Mouse (Mus musculus) heart, adult 2 months (tissue): ENCODE measurements around the gene Ncapd2. TPM values are rescaled to one million over a fixed set of nuclear protein-coding genes. Genes with fewer than 3 reads are reported as not detected.
"Not testable (repeated sequence)": the region's sequence is repeated elsewhere in the genome, so short reads cannot be mapped to it uniquely, and the experiment has no call there.

ENCODE experiments used
- DNase-seq, 2 experiments: peaks; one replicate each; pipeline ENCODE4 v3.0.0; 2021
- H3K27ac ChIP-seq: fragments of 200-600 bp; 2 replicates; pipeline ENCODE4 v1.8.1; 2022
- H3K27me3 ChIP-seq: fragments of 200-500 bp; 2 replicates; pipeline ENCODE4 v1.6.1; 2012; ENCODE audit warnings: mild to moderate bottlenecking, low read length, inconsistent platforms, mixed read lengths; ENCODE audit not compliant: control insufficient read depth, insufficient read depth
- H3K36me3 ChIP-seq: fragments of 200-500 bp; 2 replicates; pipeline ENCODE4 v1.6.1; 2012; ENCODE audit warnings: low read length, inconsistent platforms; ENCODE audit not compliant: control insufficient read depth, insufficient read depth
- H3K4me1 ChIP-seq: fragments of 200-500 bp; 2 replicates; pipeline ENCODE4 v1.6.1; 2011; ENCODE audit warnings: low read length; ENCODE audit not compliant: control insufficient read depth, insufficient read depth
- H3K4me3 ChIP-seq: fragments of 200-600 bp; 2 replicates; pipeline ENCODE4 v1.8.1; 2022
- H3K79me2 ChIP-seq: fragments of 200-500 bp; replicated peaks from 2 replicates; pipeline ENCODE4 v1.6.1; 2012; ENCODE audit warnings: mild to moderate bottlenecking, inconsistent platforms, low read length, moderate library complexity, mixed read lengths; ENCODE audit not compliant: control insufficient read depth, insufficient read depth
- H3K9ac ChIP-seq: fragments of 200-500 bp; 2 replicates; pipeline ENCODE4 v1.6.1; 2012; ENCODE audit warnings: low read depth, mild to moderate bottlenecking, control low read depth, inconsistent platforms, low read length, mixed read lengths
- CTCF ChIP-seq: fragments of 200-600 bp; IDR thresholded peaks from 2 replicates; pipeline ENCODE4 v1.8.1; 2022; ENCODE audit warnings: antibody characterized with exemption, mild to moderate bottlenecking, moderate library complexity
- EP300 ChIP-seq: fragments of 200-500 bp; IDR thresholded peaks from 2 replicates; pipeline ENCODE4 v1.6.1; 2011; ENCODE audit warnings: low read depth, low read length, control low read depth; ENCODE audit not compliant: insufficient read depth
- POLR2A ChIP-seq: fragments of 200-500 bp; IDR thresholded peaks from 2 replicates; pipeline ENCODE4 v1.6.1; 2011; ENCODE audit warnings: mild to moderate bottlenecking, low read depth, low read length, control low read depth; ENCODE audit not compliant: insufficient read depth
- WGBS: fragments of 180-500 bp; shearing (Covaris S2); methylation state at CpG from one replicate; pipeline ENCODE4 v1.1.7; 2018; 5-methylcytosine and 5-hydroxymethylcytosine counted together
- intact Hi-C: fragments of 180-260 bp; cut with DNase I; formaldehyde crosslinking; loops from one replicate; pipeline ENCODE4 v1.15.1; 2025
- polyA plus RNA-seq: library from polyadenylated mRNA; depleted of rRNA; stranded (reverse); fragments of >200 nt; gene quantifications from 2 replicates; pipeline ENCODE4 v1.2.3, GENCODE M21; 2012
- total RNA-seq, 2 experiments: library from RNA; stranded (reverse); gene quantifications; 2 replicates each; pipeline ENCODE4 v1.2.3; 2021

Ncapd2 gene
- total and polyA plus RNA-seq, 3 experiments = 17.6 to 34.0 (median 17.6) TPM

DNA sequence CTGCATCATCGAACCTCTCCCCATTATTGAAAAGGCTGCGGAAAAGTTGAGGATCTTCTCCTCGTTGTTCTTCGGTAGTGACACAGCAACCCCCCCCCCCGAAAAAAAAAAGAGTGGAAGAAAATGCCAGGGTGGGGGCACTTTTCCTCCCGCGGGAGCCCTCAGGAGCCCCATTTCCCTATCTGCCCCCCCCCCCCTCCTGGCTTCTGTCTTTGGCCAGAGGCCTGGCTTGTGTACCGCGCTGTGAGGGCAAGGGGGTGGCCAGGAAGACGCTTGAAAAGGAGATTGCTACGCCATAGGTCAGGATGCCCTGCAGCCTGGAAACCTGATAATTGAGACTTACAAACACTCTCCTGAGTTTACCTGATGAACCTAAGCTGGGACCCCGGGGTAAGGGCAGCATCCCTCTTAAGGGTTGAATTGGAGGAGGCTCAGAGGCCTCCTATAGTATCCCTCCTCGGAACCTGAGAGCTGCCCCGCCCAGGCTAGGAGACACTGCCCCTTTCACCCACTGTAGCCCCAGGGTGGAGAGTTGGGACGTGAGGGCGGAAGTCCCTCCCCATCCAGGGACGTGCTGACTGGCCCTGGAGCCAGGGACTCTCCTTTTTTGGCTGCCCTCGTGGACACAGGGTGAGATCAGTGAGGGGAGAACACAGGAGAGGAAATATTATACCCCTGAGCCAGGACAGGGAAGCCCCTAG lies 25.3 kb downstream of the Ncapd2 start, which contains the start of gene Gapdh:
TSS of gene Gapdh (minus strand) at position 417 of the 701 bp plus-strand sequence.
- 1% methylated on average over 18 of the region's 18 CpGs for WGBS
- no peak for TF ChIP-seq CTCF
- TF ChIP-seq EP300 = peak; percentile 70; the same call in 1 of the 2 replicates
- TF ChIP-seq POLR2A = peak; percentile 86
- peaks cover 5% of the 10 kb centered on the region for H3K4me1 ChIP-seq
- intact Hi-C loops = loop anchor here (5.0 to 10.0 kb wide), 2 partner anchors 49 to 106 kb away; partner anchors contain the start of gene Vamp1
- peak within 1 kb of the TSS; percentile 98 for H3K27ac ChIP-seq
- DNase-seq = peak; percentile 90 to 94
- peak within 1 kb of the TSS; percentile 93 for H3K4me3 ChIP-seq
- H3K27me3 ChIP-seq = no peaks in the 10 kb centered on the region
- H3K36me3 ChIP-seq = peaks cover 5% of the 10 kb centered on the region; the same call in 1 of the 2 replicates
- H3K9ac ChIP-seq = peak within 1 kb of the TSS; percentile 90
- H3K79me2 ChIP-seq = no peaks in the 10 kb centered on the region; the same call in 1 of the 2 replicates

DNA sequence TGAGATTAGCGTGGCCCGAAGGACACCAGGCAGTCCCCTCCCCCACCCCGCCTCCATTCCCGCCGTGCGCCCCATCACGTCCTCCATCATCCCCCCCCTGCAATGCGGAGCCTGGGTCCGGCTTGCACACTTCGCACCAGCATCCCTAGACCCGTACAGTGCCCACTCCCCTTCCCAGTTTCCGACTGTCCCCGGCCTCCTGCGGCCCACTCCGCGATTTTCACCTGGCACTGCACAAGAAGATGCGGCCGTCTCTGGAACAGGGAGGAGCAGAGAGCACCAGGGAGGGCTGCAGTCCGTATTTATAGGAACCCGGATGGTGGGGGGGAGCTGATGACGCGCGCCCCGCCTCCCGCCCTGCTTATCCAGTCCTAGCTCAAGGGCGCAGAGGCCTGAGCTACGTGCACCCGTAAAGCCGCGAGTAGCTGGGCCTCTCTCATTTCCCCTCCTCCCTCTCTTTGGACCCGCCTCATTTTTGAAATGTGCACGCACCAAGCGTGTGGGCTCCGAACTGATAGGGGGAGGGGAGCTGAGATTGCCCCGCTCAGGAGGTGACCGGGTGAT lies 26.1 kb downstream of the Ncapd2 start:
- WGBS = under 1% methylated on average over 36 of the region's 36 CpGs
- Histone ChIP-seq H3K4me1 (peaks cover 12% of the 10 kb centered on the region), H3K9ac (peak overlapping the region; percentile 90), H3K4me3 (peak overlapping the region; percentile 93), H3K27me3 (no peaks in the 10 kb centered on the region), H3K79me2 (no peaks in the 10 kb centered on the region; the same call in 1 of the 2 replicates), H3K27ac (peak overlapping the region; percentile 98), H3K36me3 (peaks cover 6% of the 10 kb centered on the region)
- intact Hi-C loops = loop anchor here (2.0 to 10.0 kb wide), 3 partner anchors 49 to 107 kb away; partner anchors contain the start of gene Vamp1
- TF ChIP-seq POLR2A = peak; percentile 100
- peak; percentile 13; the same call in 1 of the 2 replicates for TF ChIP-seq EP300
- no peak for TF ChIP-seq CTCF
- peak; percentile 97 to 98 for DNase-seq

DNA sequence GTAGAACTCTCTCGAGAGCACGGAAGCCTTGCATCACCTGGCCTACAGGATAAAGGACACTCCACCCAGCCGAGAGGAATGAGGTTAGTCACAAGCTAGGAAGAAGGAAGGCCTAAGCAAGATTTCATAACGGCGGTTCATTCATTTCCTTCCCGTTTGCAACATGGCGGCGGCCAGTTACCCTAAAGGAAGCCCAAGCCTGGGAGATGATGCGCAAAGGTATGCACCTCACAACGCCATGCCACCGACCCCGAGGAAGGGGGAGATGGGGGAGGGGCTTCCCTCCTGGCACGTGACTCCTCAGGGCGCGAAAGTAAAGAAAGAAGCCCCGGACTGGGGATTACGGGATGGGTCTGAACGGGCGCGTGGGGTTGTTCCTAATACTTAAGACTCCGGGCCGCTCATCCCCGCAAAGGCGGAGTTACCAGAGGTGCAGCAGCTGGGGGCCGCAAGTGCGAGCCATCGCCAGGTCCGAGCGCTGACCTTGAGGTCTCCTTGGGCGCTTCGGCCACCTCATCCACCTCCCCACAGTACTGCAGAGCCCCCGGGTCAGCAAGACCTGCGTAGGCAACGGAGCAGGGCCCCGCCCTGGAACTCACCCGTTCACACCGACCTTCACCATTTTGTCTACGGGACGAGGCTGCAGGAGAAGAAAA lies 26.7 kb downstream of the Ncapd2 start:
- WGBS = under 1% methylated on average over 39 of the region's 39 CpGs
- peak overlapping the region; percentile 90 for H3K9ac ChIP-seq
- peak; percentile 68 to 76 for DNase-seq
- H3K79me2 ChIP-seq = no peaks in the 10 kb centered on the region; the same call in 1 of the 2 replicates
- no peaks in the 10 kb centered on the region for H3K27me3 ChIP-seq
- no peak for TF ChIP-seq CTCF
- no peak for TF ChIP-seq EP300
- no peak for TF ChIP-seq POLR2A
- H3K4me1 ChIP-seq = peaks cover 12% of the 10 kb centered on the region
- H3K4me3 ChIP-seq = peak overlapping the region; percentile 93
- intact Hi-C loops = loop anchor here (2.0 to 10.0 kb wide), 3 partner anchors 50 to 108 kb away; partner anchors contain the start of gene Vamp1
- H3K36me3 ChIP-seq = peaks cover 6% of the 10 kb centered on the region
- H3K27ac ChIP-seq = peak overlapping the region; percentile 98

GRCm38 (mm10) chr6:125163801-125164657 lies 27.5 kb downstream of the Ncapd2 start:
- H3K27ac ChIP-seq = peak overlapping the region; percentile 98
- TF ChIP-seq EP300 (no peak), CTCF (no peak)
- peaks cover 12% of the 10 kb centered on the region for H3K4me1 ChIP-seq
- peaks cover 6% of the 10 kb centered on the region for H3K36me3 ChIP-seq
- no peaks in the 10 kb centered on the region; the same call in 1 of the 2 replicates for H3K79me2 ChIP-seq
- peak; percentile 49 for DNase-seq
- 8% methylated on average over 20 of the region's 20 CpGs for WGBS
- intact Hi-C loops = loop anchor here (2.0 to 10.0 kb wide), 2 partner anchors 51 to 67 kb away; partner anchors contain the start of gene Vamp1
- peak overlapping the region; percentile 93 for H3K4me3 ChIP-seq
- H3K27me3 ChIP-seq = no peaks in the 10 kb centered on the region
- peak overlapping the region; percentile 90 for H3K9ac ChIP-seq

- not testable (repeated sequence) for H3K27ac ChIP-seq, H3K79me2 ChIP-seq, H3K9ac ChIP-seq, H3K36me3 ChIP-seq, H3K27me3 ChIP-seq, DNase-seq, H3K4me3 ChIP-seq
- H3K4me1 ChIP-seq = peaks cover 12% of the 10 kb centered on the region
- WGBS = 48% methylated on average over 13 of the region's 16 CpGs
- intact Hi-C loops = loop anchor here (10.0 kb wide), 1 partner anchor 52 kb away; the partner anchor contains the start of gene Vamp1
These were observed 28.7 kb downstream of the Ncapd2 start for GRCm38 (mm10) chr6:125162615-125163305.
